Mouse (Mus musculus): ENCODE data around the gene Id2. TPM values are rescaled to one million over a fixed set of nuclear protein-coding genes. Genes with fewer than 3 reads are reported as not detected.

Gene Id2
- total RNA-seq, 2 experiments from 2014 or later = 91.6 to 124 TPM

DNA sequence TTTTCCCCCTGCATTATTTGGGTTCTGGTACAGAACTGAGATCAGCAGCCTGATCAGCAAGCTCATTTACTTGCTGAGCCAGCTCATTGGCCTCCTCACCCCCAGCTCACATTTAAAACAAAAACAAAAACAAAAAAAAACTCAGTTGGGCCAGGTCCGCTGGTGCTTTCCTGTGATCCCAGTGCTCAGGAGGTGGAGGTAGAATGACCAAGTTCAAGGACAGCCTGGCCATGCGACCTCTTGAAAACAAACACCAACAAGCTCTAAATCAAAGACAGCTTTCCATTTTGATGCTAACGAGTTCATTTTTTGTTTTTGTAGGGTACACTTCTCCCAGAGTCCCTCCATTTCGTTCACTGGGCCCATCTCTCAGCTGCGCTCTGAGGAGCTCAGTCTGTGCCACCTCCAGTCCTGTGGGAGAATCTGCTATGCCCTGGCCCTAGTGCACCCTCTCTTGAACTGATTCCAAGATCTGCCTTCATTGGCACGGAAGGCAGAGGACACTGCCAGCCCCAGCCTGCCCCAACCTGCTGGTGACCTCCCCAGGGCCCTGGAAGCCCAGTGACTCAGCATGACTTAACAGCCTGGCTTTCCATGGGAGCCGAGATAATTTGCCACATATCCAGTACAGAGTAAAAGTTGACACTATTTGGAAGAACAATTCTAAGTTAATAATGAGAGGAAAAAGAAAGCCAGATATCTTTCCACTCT, 13.2 kb upstream of the Id2 start:
- no peak for DNase-seq (ENCODE audit: extremely low spot score in 1 of 2, low spot score in 1 of 2)

DNA sequence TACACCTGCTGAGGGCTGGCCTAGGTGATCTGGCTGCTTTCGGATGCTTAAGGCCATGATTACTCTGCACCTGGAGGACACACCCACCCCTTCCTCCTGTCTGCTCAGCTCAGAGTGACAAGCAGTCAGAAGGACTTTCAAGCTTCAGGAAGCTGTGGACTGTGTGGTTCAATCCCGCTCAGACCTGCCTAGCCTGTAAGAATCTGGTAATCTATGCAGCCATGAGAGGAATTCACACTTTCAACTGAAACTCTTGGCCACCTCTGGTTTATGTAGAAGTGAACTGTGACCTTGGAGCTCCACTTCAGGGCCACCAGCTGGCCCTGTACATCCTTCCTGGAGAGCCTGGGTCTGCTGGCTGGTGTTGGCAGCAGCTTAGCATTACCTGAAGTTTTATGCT, 11.9 kb upstream of the Id2 start:
- no peak for DNase-seq (ENCODE audit: extremely low spot score in 1 of 2, low spot score in 1 of 2)

DNA sequence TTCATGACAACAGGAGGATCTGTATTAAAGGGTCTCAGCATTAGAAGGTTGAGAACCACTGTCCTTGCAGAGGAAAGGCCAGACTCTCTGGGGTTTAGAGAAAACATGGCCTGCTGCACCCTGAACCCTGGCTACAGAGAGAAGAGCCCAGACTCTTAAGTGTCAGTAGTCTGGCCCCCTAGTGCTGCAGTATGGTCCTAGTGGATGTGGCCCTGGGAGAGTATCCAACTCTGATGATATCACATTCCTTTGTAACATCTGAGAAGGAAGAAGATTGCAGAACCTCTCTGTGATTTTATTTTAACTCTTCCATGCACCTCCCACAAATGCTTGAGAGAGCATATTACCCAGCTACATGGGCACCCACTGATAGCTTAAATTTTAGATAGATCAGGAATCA, 7.6 kb upstream of the Id2 start:
- no peak for DNase-seq (ENCODE audit: extremely low spot score in 1 of 2, low spot score in 1 of 2)

DNA sequence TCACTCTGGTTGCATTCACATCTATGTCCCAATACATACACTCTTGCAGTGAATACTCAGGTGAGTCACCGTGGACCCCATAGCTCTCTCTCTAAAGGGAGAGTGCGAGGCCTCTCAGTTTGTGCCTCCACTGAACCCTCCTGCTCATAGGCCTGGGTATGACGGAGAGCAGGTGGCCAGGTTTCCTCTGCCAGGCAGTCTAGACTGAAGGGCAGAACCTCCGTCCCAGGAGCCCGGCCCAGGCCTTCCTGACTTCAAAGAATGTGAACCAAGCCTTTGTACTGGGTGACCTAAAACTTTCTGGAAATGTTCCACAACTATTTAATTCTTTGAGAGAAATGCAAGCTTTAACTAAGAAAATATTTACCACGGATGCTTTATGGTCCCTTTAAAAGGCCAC, 7.0 kb upstream of the Id2 start:
- no peak for DNase-seq (ENCODE audit: extremely low spot score in 1 of 2, low spot score in 1 of 2)

DNA sequence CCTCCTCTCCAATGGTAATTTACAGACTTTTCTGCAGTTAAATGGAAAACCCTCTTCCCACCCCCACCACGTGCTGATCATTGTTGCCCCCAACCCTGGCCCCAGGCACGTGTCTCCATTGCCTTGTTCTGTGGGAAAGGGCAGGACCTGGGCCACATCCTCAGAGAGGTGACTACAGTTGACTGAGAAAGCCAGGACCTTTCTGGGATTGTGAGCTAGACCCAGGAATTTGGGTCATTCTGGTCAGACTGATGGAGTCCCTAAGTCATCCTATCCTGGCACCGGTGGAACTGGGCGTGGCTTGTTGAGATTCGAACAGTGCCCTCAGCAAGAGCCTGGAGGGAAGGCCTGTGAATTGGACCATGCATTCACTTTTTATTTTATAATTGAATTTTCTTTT, 4.4 kb upstream of the Id2 start:
- DNase-seq (ENCODE audit: extremely low spot score in 1 of 2, low spot score in 1 of 2) = no peak

DNA sequence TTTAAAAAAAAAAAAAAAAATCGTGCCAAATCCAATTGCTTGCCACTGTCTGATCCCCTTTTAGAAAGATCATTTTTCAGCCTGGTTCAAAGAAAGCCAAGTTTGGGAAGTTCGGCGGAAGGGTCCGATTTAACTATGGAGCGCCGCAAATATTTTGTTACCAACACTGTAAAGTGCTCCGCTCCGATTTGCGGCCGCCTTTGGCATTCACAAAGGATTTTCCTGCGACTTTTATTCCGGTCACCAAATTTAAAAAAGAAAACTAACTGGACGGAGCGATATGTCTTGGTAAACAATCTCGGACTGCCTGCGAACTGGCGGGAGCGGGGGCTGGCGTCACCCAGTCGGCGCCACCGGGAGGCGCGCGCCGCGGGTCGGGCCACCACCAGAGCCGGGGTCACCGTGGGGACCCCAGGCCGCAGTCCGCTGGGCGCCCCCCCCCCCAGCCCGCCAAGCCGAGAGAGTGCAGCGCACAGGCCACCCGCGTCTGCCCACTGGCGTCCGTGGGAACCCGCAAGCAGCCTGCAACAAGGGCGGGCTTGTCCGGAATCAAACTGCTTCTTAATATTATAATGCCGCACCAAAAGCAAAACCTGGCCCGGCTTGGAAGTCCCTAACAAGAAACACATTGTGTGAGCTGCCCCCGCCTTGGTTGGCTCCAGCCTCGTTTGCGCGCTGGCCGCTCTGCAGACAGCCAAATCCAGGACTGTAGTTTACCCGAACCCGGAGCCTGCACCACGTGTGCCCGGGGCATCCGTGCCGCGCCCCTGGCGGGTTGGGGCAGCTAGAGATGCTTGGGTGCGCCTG, 3.7 kb upstream of the Id2 start:
- DNase-seq (ENCODE audit: extremely low spot score in 1 of 2, low spot score in 1 of 2) = peak; percentile 16 to 47

DNA sequence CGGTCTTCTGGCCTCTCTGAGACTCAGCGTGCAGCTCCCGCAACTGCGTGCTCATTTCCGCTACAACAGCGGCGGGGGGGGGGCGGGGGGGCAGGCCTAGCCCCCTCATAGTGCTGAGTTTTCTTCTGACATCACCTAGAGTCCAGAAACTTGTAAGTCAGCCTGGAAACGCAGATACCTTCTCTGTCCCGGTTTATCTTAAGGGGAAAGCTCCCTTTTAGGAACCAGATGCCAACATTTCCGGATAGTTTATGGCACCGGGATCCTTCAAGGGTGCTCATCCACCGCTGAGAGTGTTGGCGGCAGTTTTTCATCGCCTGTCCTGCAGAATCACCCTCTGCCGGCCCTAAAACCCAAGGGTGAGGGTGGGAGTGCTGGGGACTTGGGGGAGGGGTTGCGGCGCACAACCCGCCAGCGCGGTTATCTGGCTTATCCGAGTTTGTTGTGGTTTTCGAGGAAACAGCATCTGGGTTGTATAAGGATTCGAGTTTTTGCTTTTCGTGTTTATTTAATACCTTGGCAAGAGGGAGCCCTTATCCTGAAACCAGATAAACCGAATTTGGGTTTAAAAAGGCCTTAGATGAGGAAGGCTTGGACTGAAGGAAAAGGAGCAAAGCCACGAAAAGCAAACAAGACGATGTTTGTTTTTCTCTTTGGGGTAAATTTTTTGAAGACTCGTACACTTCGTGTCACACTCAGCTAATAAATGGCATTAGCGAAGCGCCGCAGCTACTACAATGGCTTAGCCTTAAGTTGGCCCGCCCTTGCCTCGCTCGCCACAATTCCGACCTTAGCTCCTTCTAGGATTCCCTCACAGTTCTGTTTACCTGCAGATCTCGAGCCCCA, 2.8 kb upstream of the Id2 start:
- DNase-seq (ENCODE audit: extremely low spot score in 1 of 2, low spot score in 1 of 2) = peak in 1 of 2 experiments; percentile 28

DNA sequence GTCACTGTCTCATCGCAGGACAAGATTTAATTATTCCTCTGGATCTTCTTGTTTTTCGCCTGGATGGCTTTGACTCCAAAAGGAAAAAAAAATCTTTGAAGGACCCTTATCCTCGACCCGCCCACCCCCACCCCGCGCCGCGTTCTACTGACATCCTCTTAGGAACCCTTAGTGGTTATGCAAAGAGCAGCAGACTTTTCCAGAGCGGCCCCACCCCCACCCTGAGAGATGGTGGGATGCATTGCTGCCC, 2.3 kb upstream of the Id2 start:
- DNase-seq (ENCODE audit: extremely low spot score in 1 of 2, low spot score in 1 of 2) = no peak

DNA sequence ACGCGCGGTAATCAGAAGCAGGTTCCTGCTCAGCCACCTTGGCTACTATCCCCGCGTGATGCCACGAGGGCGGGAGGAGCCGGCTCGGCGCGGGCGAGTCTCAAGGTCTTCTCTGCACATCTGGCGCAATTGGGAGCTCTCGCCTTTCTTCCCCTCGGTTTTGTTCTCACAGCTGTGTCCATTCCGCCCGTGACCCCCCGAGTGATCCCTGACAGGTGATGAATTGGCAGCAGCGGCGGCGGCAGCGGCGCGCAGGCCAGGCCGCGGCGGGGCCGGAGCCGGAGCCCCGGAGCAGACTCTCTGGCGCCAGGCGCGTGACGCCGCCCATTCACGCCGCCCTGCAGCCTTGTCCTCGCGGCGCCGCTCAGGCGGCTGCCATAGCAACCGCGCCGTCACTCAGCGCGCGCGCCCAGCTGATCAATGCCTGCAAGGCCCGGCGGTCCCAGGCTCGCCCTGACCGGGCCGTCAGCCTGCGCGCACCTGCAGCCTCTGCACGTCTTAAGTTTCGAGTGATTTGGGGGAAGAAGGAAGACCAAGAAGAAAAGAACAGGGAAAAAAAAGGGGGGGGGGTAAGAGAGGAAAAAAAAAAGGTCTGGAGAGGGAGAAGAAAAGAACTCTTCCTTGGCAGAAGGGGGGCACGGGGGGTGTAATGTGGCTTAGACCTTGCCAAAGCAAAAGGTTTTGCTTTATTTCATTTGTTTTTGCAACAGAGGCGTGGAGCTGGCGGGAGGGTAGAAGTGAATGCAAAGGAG, 1.8 kb upstream of the Id2 start:
- DNase-seq (ENCODE audit: extremely low spot score in 1 of 2, low spot score in 1 of 2) = peak; percentile 76 to 81

DNA sequence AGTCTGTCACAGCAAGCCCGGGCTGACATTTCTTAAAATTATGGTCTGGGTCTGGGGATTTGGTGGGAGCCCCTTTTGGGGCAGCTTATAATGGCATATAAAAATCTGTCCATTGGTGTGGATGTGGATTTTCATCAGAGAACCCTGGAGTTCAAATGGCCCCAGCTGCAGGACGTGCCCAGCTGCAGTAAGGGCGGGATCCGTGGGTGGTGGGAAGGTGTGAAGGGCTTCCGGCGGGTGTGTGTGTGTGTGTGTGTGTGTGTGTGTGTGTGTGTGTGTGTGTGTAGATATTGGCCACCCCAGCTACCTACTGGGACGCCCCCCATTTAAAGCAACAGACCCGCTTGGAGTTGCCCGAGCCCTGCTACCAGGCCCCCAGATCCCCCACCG, 1.2 kb upstream of the Id2 start:
- no peak for DNase-seq (ENCODE audit: extremely low spot score in 1 of 2, low spot score in 1 of 2)

DNA sequence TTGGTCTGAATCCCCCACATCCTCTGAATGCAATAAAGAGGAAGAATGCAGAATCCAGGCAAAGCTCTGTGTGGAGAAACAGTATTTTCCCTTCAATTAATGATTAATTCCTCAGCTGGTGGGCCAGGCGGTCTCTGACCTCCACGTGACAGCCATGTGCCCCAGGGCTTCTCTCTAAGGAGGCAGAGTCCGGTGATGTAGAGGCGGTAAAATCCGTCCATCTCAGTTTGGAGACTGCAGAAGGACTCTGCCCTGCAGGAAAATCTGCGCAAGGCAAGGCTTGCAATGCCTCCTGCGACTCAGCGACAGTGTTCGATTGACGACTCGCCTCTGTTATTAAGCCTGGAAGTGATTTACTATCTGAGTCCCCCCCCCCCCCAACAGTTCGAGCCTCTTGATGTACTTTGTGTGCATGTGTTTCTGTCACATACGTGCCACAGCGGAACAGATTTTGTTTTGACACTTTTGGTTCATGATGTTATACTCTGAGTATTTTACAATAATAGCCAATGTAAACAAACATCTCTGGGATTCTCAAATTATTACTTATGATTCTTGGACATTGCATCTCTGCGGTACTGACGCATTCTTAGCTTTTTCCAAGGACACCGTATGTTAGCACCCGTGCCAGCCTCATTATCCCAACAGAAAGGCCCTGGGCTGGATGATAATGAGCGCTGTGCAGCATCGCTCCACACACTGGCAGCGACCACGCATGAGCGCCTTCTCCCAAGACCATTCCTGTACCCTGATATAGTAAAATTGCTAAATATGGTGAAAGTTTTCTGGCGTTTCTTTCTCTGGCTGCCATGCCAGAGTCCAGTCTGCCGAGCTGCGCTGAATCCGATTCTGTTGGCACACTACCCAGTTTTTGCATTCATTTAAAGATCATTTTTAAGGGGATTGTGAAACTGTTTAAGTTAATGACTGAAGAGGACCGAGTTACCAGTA, 545 bp upstream of the Id2 start:
- DNase-seq (ENCODE audit: extremely low spot score in 1 of 2, low spot score in 1 of 2) = peak in 1 of 2 experiments; percentile 31

DNA sequence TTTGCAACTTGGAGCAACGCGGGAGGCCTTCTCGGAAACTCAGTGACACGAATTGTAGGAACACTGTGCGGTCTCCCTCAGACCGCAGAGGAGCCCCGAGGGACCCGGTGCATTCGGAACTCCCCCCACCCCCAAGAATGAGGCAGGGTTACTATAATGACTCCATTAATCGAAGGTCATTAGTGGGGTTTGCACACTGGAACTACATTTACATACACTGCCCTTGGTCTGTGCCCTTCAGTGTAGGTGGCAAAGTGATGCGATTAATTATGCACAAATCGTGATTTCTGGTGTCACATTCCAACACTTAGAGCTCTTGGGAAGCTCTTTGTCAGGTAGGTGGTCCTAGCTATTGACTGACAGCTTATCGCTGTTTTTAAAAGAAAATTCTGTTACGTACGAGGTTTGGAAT, 294 bp downstream of the Id2 start:
- no peak for DNase-seq (ENCODE audit: extremely low spot score in 1 of 2, low spot score in 1 of 2)

DNA sequence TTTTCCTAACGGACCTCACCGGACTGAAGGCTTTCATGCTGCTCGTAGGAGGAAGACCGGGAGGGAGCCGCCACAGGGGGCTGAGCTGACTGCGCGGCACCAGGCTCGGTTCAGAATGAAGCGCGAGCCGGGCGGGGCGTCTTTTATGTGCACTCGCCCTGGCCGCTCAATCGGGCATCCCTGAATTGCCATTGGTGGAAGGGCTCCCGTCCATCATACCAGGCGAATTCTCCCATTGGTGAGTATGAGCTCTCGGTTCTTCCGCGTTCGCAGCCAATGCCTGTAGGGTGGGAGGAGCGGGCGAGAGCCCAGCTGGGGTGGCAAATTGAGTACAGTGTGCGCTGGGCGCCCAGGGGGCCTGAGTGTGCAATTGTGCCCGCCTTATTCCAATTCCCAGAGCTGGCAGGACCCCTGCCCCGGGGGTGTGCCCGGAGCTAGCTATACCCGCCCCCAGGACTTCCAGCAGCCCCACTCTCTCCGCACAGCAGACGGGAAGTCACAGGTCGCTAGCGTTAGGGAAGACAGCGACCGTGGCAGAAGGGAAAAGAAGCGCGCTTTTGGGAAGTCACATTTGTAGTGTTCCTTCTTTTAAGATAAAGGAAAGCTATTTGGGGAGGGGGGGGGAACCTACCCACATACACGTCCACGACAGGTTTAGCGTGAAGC, 833 bp downstream of the Id2 start:
- DNase-seq (ENCODE audit: extremely low spot score in 1 of 2, low spot score in 1 of 2) = peak; percentile 91 to 96

DNA sequence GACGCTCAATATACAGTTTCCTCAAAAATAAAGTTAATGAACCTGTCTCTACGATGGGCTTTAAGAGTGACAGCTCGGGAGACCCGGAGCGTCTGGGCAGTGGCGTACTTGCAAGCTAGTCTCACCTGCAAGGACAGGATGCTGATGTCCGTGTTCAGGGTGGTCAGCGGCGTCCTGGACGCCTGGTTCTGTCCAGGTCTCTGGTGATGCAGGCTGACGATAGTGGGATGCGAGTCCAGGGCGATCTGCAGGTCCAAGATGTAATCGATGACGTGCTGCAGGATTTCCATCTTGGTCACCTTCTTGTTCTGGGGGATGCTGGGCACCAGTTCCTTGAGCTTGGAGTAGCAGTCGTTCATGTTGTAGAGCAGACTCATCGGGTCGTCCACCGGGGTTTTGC, 1.4 kb downstream of the Id2 start:
- DNase-seq (ENCODE audit: extremely low spot score in 1 of 2, low spot score in 1 of 2) = peak in 1 of 2 experiments; percentile 22

DNA sequence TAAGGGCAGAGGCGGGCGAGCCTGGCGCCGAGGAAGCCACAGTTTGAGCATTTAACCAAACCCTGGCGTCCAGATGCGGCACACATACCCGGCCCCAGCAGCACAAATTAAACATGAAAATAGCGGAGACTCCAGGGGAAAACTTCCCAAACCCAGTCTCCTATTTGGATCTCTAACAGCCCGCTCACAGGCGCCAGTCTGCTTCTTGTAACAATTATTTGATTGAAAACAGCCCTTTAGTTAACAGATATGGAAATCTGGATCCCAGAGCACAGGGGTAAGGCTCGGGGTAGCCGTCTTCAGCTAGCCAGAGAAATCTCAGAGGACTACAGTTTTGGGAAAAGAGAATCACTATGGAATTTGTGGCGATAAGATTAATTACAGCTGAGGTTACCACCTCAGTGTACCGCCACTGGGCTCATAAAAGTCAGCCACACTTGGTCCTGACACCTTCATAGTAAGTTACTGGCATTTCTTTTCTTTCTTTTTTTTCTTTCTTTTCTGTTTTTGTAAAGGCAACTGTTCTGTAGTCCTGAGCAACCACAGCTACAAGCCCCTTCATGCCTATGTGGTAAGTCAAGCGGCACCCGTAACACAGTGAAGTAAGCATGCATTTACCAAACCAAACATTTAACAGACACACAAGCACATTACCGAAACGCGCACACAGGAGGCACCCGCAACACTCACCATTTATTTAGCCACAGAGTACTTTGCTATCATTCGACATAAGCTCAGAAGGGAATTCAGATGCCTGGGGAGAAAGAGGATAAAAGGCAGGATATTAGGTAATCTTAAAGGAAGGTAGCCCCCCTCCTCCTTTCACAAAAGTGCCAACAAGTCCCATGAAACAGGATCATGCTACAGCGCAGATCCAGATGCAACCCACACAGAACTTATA, 2.1 kb downstream of the Id2 start:
- peak in 1 of 2 experiments; percentile 17 for DNase-seq (ENCODE audit: extremely low spot score in 1 of 2, low spot score in 1 of 2)

DNA sequence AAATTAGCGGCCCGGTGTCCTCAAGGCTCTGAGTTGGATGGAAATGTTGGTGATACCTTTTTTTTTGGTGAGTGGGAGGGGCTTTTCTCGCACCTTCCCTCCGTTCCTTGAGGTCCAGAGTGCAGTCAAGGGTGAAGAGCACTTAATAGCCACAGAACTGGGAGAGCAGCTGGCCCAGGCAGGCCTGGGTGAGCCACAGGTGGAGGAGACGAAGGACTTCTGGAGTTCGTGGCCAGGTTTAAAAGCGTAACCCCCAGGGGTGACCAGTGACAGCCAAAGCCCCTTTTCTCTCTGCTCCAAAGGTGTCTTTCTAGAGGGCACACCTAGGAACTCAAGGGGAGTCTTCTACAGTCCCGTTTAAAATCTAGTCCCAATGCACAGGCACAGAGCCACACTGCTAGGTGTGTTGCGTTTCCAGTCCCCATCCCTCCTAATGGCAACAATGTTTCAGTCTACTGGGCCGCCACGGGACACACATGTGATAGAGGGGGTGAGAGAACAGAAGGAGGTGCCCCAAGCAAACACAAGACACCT, 3.6 kb downstream of the Id2 start:
- DNase-seq (ENCODE audit: extremely low spot score in 1 of 2, low spot score in 1 of 2) = no peak

DNA sequence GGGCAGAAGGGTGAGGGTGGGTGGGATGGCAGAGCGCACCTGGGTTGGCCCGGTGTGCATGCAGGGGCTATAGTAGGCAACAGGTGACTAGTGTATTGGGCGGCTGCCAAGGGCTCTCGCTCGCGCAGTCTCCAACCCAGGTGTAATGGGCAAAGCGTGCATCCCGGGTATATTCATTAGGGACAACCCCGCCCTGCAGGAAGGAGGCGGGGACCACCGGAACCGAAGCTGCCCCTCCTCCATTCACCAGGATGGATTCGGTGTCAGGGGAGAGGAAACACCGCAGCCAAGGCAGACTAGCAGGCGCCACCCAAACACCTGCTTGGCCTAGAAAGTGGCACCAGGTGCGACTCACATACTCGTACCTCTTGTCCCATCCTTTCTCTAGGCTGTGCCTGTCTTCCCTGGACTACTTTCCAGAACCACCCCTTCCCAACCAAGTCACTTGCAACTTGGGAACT, 4.2 kb downstream of the Id2 start:
- DNase-seq (ENCODE audit: extremely low spot score in 1 of 2, low spot score in 1 of 2) = peak in 1 of 2 experiments; percentile 38

Measured in layer of hippocampus, postnatal 25 days (tissue).